Mouse (Mus musculus): ENCODE measurements around the gene Lancl2.

- TF ChIP-seq CTCF (IDR thresholded peaks at IDR 0.05; ENCODE audit: borderline replicate concordance, insufficient read depth, low read depth, low read length) (no peak), POLR2A (IDR thresholded peaks at IDR 0.05; ENCODE audit: borderline replicate concordance, insufficient read depth, low read length) (no peak)
Observed at GRCm38 (mm10) chr6:57703703-57704102, 1.4 kb downstream of the Lancl2 start.

Data from cerebellum, adult 2 months (tissue).